Mouse (Mus musculus) erythroblast, embryonic 14.5 days (primary cell): ENCODE data around the gene 1110008L16Rik.

Experiments used
- GATA1 ChIP-seq: IDR thresholded peaks from 2 replicates; pipeline ENCODE4 v1.6.1; 2012; ENCODE audit warnings: low read length, inconsistent platforms, mixed read lengths
- TAL1 ChIP-seq: IDR thresholded peaks from 3 replicates; pipeline ENCODE4 v1.6.1; 2012; ENCODE audit warnings: low read length, inconsistent platforms, mixed read lengths

DNA sequence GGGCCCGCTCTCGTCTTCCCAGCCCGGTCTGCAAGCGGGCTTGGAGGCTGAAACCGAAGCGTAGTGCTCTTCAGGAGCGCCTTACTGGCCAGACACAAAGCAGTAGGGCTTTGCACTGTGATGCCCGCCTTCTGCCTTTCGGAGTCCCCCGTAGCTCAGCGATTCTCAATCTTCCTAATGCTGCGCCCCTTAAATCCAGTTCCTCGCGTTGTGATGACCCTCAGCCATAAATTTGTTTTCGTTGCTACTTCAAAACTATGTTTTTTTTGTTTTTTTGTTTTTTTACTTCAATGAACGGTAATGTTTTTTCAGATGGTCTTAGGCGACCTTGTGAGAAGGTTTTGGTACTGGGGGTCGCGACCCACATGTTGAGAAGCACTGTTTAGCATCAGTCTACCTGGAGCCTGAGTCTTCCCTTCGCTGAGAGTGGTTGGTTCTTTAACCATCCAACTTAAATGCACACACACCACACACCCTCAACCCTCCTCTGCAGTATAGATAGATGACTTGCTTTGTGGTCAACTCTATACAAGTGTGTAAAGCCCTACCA, 99.8 kb downstream of the 1110008L16Rik start:
- no peak for TF ChIP-seq GATA1
- TF ChIP-seq TAL1 = no peak
